Mouse (Mus musculus) cerebellum, adult 2 months (tissue): ENCODE measurements around the gene Prrx2. TPM values are rescaled to one million over a fixed set of nuclear protein-coding genes. Genes with fewer than 3 reads are reported as not detected.
"Not testable (repeated sequence)": the region's sequence is repeated elsewhere in the genome, so short reads cannot be mapped to it uniquely, and the experiment has no call there.

Source experiments
- DNase-seq, 2 experiments: peaks; one replicate each; pipeline ENCODE4 v3.0.0; 2021
- H3K27ac ChIP-seq: fragments of 200-500 bp; 2 replicates; pipeline ENCODE4 v1.5.1; 2012; ENCODE audit warnings: low read length, control low read depth, inconsistent platforms; ENCODE audit not compliant: insufficient read depth
- H3K27me3 ChIP-seq: fragments of 200-500 bp; 2 replicates; pipeline ENCODE4 v1.6.1; 2012; ENCODE audit warnings: inconsistent platforms, mild to moderate bottlenecking, low read length, moderate library complexity; ENCODE audit not compliant: control insufficient read depth, insufficient read depth
- H3K4me1 ChIP-seq: fragments of 200-500 bp; 2 replicates; pipeline ENCODE4 v1.6.1; 2011; ENCODE audit warnings: low read length; ENCODE audit not compliant: control insufficient read depth, insufficient read depth
- H3K4me3 ChIP-seq: fragments of 200-500 bp; replicated peaks from 2 replicates; pipeline ENCODE3; 2011; ENCODE audit warnings: mild to moderate bottlenecking, low read depth, low read length, control low read depth; ENCODE audit not compliant: insufficient read depth
- CTCF ChIP-seq: fragments of 200-500 bp; IDR thresholded peaks from 2 replicates; pipeline ENCODE4 v1.5.1; 2011; ENCODE audit warnings: low read depth, mild to moderate bottlenecking, control low read depth, low read length, moderate library complexity, borderline replicate concordance; ENCODE audit not compliant: insufficient read depth
- POLR2A ChIP-seq: fragments of 200-500 bp; IDR thresholded peaks from 2 replicates; pipeline ENCODE4 v1.6.1; 2011; ENCODE audit warnings: low read length, control low read depth, borderline replicate concordance; ENCODE audit not compliant: insufficient read depth
- WGBS: fragments of 180-500 bp; shearing (Covaris S2); methylation state at CpG from one replicate; pipeline ENCODE4 v1.1.7; 2018; 5-methylcytosine and 5-hydroxymethylcytosine counted together
- polyA plus RNA-seq: library from polyadenylated mRNA; depleted of rRNA; stranded (reverse); fragments of >200 nt; gene quantifications from 2 replicates; pipeline ENCODE4 v1.2.3, GENCODE M21; 2012; rRNA removed

The Prrx2 gene
- polyA plus RNA-seq, 1 experiment = 1.7 TPM

DNA sequence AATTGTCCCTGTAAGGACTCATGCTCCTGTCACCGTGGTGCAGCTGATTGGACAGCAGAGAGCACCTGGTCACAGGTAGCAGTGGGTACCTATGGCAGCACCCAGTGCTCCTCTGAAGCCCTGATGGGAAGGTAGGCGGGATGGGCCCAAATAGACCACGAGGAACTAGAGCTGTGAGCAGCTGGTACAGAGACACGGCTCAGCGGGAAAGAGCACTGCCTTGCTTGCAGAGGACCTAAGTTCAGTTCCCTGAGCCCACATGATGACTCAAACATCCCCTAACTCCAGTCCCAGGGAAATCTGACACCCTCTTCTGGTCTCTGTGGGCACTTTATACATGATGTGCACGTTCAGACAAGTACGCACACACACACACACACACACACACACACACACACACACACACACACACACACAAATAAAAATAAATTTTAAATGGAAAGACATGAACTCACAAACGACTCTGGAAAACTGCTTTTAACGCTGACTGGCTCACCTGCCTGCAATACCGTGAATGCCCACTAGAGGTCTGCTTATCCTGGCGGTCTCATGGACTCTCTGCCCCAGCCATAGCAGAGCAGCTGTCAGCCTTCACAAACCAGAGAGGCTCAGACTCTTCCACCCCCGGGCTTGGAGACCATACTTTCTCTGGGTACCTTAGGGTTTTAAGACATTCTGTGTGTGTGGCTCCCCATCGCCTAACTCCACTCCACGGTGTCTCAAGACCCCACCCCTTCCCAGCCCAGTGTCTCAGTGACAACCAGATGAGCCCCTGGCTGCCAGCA, 93.3 kb downstream of the Prrx2 start:
- DNase-seq = peak; percentile 68 to 80
- WGBS = 27% methylated on average over 14 of the region's 14 CpGs
- peaks cover 9% of the 10 kb centered on the region for H3K4me1 ChIP-seq
- TF ChIP-seq POLR2A (no peak), CTCF (peak; percentile 86)
- H3K27me3 ChIP-seq = no peaks in the 10 kb centered on the region
- H3K4me3 ChIP-seq = no peak overlapping the region
- no peak overlapping the region for H3K27ac ChIP-seq

- DNase-seq = no peak
- 33% methylated on average over 12 of the region's 12 CpGs for WGBS
- Histone ChIP-seq H3K27ac (no peak overlapping the region), H3K4me1 (peaks cover 6% of the 10 kb centered on the region), H3K27me3 (no peaks in the 10 kb centered on the region), H3K4me3 (peak overlapping the region; percentile 69)
- TF ChIP-seq POLR2A = no peak
- TF ChIP-seq CTCF = no peak
These were observed 94.2 kb downstream of the Prrx2 start for GRCm38 (mm10) chr2:30928893-30929482.

GRCm38 (mm10) chr2:30929483-30930045, 94.8 kb downstream of the Prrx2 start, which contains the start of gene Ptges:
Gene Ptges (minus strand): TSS chr2:30929863.
- H3K27me3 ChIP-seq = no peaks in the 10 kb centered on the region
- 0 out of 2 replicates have a peak within 1 kb of the TSS, but pooled peaks have one; percentile 4 for H3K27ac ChIP-seq
- peaks cover 4% of the 10 kb centered on the region; the same call in 1 of the 2 replicates for H3K4me1 ChIP-seq
- peak; percentile 82 for DNase-seq
- 2% methylated on average over 23 of the region's 23 CpGs for WGBS
- TF ChIP-seq CTCF (peak; percentile 66), POLR2A (peak; percentile 35; the same call in 1 of the 2 replicates)
- H3K4me3 ChIP-seq = peak within 1 kb of the TSS; percentile 69

GRCm38 (mm10) chr2:30930846-30931245, 96.1 kb downstream of the Prrx2 start:
- WGBS = 87% methylated on average over 2 of the region's 2 CpGs
- not testable (repeated sequence) for H3K27me3 ChIP-seq, DNase-seq, H3K4me1 ChIP-seq, H3K27ac ChIP-seq, H3K4me3 ChIP-seq

Other genes with a start within 250 kb of the Prrx2 start
- 3.2 and 3.7 TPM in 2 replicates for gene Cstad, start 239.9 kb upstream of the Prrx2 start, polyA plus RNA-seq
- 3.8 and 4.7 TPM in 2 replicates for gene 1700001O22Rik, start 31.3 kb upstream of the Prrx2 start, polyA plus RNA-seq
- gene Ntmt1, start 27.1 kb upstream of the Prrx2 start, polyA plus RNA-seq = 37.1 and 37.8 TPM in 2 replicates
- gene Asb6, start 4.6 kb upstream of the Prrx2 start, polyA plus RNA-seq = 46.6 and 52.6 TPM in 2 replicates
- gene Ptges, start 94.9 kb downstream of the Prrx2 start, polyA plus RNA-seq = 3.7 and 4.3 TPM in 2 replicates
- gene Tor1b, start 118.0 kb downstream of the Prrx2 start, polyA plus RNA-seq = 38.0 and 40.6 TPM in 2 replicates
- 50.5 and 56.3 TPM in 2 replicates for gene Tor1a, start 133.0 kb downstream of the Prrx2 start, polyA plus RNA-seq
- 118 and 123 TPM in 2 replicates for gene BC005624, start 147.2 kb downstream of the Prrx2 start, polyA plus RNA-seq
- gene Usp20, start 147.3 kb downstream of the Prrx2 start, polyA plus RNA-seq = 59.2 and 68.6 TPM in 2 replicates